Mouse (Mus musculus): Measurements from ENCODE around the gene St3gal3.

St3gal3 gene

GRCm38 (mm10) chr4:118017021-118017805 lies 117.5 kb downstream of the St3gal3 start:
- DNase-seq: no peak

DNA sequence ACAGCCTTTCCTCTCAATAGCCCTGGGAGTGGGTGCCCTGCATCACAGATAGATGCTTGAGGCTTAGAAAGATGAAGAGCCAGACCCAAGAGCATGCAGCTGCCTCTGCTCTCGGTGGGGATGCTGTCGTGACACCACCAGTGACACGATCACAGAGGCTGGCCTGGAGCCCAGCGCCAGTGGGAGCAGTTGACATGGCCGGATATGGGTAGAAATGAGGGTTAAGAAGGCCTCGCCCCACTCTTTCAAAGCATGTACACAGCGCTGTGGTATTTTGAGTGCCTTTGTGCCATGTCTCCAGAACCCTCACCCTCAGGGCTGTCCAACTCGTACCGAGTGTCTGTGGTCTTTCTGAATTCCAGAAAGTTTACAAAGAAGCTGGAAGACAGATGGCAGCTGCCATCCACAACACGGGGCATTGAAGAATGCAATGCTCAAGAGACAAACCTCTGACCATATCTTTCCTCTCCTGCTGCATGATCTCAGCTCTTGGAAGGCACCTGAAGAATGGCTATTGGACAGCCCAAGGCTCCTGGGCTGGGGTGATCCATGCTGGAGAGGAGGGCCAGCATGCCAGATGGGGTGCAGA lies 118.3 kb downstream of the St3gal3 start:
- DNase-seq: no peak

GRCm38 (mm10) chr4:118015636-118016035 lies 119.1 kb downstream of the St3gal3 start:
- DNase-seq: peak; percentile 36

- DNase-seq: no peak
Measured at GRCm38 (mm10) chr4:118015126-118015525, 119.6 kb downstream of the St3gal3 start.

DNA sequence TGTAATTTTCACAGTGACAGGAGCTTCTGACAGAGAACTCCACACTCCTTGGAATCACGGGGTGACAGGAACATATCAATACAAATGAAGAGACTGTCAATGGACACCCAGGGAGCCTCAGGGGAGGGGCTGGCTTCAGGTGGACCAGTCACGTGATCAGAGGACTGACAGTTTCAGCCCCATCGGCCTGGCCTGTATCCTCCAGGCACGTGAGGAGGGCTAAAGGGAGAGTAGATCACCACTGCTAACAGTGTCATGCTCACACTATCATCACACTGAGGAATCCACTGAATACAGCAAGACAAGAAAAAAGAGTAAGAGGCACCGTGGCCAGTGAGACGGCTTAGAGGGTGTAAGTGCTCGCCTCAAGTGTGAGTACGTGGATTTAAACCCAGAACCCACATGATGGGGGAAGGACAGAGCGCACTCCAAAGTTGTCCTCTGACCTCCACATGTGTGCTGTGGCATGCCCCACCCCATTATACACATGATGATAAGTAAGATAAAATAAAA lies 124.0 kb downstream of the St3gal3 start:
- no peak for DNase-seq

DNA sequence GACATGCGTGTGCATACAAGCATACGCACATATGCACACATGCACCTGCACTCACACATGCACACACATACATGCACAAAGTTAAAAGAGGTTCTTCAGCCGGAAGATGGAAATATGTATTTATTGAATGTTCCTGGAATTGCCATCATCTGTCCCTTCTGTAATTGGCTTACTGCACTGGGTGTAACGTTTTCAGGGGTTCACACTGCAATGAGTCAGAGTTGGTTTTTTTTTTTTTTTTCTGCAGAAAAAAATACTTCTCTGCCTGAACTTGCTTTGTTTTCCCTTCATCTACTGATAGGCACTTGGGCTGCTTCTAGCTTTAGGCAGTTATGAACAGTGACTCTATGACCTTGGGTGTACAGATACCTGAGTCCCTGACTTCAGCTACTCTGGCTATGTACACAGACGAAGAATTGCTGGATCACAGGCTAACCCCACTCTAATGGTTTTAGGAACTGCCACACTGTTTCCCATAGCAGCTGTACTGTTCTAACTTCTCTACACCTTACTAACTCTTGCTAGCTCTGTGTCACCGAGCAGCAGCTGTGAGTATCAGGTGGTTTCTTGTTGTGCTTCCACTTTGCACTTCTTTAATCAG lies 126.2 kb downstream of the St3gal3 start:
- no peak for DNase-seq

- DNase-seq: no peak
Measured at GRCm38 (mm10) chr4:118001355-118001754, 133.4 kb downstream of the St3gal3 start.

- no peak for DNase-seq
Measured at GRCm38 (mm10) chr4:118000605-118001208, 134.0 kb downstream of the St3gal3 start.

- no peak for DNase-seq
Measured at GRCm38 (mm10) chr4:117999951-118000350, 134.8 kb downstream of the St3gal3 start.

DNA sequence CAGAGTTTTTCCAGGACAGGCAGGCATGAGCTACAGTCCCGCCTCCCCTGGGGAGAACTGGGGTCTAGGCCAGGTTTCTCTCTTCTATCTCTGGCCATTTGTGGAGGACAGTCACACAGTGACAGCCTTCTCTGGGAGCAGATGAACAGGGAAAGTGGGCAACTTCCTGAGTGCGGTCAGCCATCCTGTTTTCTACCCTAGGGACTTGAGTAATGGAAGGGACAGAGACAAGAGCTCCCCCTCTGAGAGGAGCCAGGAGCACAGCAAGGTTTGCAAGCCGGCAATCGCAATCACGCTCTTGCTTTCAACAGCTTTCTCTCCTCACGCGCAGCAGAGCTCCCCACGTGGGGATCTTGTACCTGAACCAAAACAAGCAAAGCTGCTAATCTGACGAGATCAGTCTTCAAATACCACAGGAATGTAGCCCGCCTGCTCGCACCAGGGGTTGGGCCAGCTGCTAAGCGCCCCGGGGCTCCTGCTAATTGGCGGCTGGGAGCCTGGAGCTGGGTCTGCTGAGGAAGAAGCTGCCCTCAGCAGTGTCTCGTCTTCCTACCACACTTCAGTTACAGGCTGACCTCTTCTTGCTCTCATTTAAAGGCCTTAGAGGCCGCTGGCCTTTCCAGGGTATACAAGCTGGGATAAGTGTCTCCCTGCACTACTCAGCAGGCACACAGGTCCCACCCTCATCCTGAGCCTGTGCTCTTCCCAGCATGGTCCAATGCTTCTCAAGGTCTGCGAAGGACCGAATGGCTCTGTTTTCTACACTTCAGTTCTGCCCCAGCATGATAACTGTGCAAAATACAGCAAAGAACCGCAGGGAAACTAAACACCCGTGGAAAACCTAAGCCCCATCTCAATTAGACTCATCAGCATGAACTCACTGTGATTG lies 137.1 kb downstream of the St3gal3 start:
- peak; percentile 29 for DNase-seq

DNA sequence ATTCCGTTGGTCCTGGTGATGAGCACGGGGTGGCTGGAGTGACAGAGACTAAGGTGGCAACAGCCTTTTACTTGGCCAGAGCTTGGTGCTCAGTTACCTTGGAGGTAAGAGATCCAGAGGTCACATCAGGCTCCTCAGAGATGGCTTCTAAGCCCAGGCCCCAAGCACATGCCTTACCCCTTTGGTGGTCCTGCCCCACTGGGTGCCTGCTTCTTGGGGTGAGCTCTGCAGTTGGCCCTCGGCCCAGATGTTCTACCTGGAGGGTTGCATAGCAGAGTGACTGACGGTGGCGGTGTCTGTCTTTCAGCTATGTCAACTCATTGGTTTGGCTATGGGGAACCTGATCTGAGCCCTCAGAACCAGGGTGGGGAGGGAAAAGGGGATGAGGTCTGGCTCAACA lies 138.0 kb downstream of the St3gal3 start:
- DNase-seq: no peak

DNA sequence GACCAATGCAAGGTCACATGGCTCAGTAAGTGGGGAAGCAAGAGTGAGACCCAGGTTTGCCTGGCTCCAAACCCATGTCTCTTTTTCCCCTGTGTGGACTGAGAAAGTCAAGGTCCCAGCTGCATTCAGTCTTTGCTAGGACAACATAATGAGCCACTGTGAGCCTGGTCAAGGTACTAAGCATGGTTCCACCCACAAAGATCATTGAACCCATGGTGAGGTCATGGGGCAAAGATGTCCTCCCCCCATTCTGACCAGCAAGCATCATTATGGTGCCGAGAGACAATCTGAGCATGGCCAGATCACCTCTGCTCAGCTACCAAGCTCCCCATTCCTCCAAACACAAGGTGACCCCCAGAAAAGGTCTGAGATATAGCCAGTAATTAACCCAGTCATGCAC lies 139.3 kb downstream of the St3gal3 start:
- no peak for DNase-seq

- no peak for DNase-seq
Measured at GRCm38 (mm10) chr4:117993421-117993820, 141.3 kb downstream of the St3gal3 start.

GRCm38 (mm10) chr4:117992872-117993271 lies 141.8 kb downstream of the St3gal3 start:
- DNase-seq: no peak

- no peak for DNase-seq
Measured at GRCm38 (mm10) chr4:117992036-117992435, 142.7 kb downstream of the St3gal3 start.

DNA sequence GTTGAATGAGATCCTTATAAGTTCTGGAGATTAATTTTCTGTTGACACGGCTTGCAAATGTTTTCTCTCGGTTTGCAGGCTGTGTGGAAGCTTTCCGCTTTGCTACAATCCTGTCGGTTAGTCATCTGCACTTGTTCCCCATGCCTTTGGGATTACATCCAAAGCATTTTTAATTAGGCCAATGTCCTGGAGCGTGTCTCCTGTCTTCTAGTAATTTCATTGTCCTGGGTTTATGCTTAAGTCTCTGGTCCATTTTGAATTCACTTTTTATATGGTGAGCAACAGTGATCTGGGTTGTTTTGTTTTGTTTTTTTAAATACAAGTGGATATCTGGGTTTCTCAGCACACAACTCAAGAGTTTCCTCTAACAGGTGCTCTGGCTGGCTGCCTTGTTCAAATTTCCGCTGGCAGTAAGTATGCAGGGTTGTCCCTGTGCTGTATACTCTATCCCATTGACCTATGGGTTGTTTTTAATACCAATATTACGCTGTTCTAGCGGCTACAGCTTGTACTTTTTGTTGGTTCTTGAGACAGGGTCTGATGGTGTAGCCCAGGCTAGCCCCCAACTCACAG lies 143.6 kb downstream of the St3gal3 start:
- no peak for DNase-seq

DNA sequence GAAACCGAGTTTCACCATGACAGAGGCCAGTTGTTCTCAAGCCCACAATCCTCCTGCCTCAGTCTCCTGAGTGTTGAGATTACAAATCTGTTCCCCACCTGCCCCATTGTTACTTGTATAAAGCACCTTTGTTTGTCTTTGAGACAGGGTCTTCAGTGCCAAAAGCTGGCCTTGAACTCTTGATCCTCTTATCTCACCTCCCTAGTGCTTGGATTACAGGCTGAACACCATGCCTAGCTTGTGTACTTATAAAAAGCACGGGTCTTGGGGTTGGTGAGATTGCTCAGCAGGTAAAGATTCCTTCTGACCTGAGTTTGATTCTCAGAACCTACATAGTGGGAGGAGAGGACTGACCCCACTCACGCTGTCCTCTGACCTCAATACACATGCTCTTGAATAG lies 144.1 kb downstream of the St3gal3 start:
- DNase-seq: no peak

DNA sequence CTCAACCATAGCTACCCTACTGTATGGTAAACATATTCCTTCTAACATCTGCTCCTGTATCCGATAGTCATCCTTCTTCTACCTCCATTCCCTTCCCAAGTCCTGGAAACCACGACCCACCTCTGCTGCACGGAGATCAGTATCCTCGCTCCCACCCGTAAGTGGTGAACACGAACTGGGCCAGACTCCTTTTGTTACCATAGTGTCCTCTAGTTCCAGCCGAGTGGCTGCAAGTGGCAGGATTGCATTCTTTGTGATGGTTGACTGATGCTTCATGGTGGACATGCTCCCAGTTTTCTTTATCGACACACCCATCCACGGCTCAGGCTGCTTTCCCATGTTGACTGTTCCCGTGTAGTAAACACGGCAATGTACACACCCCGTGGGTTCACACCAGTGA lies 144.9 kb downstream of the St3gal3 start:
- DNase-seq: no peak

- no peak for DNase-seq
Measured at GRCm38 (mm10) chr4:117986766-117987165, 147.9 kb downstream of the St3gal3 start.

GRCm38 (mm10) chr4:117984993-117985587 lies 149.6 kb downstream of the St3gal3 start:
- DNase-seq: no peak

DNA sequence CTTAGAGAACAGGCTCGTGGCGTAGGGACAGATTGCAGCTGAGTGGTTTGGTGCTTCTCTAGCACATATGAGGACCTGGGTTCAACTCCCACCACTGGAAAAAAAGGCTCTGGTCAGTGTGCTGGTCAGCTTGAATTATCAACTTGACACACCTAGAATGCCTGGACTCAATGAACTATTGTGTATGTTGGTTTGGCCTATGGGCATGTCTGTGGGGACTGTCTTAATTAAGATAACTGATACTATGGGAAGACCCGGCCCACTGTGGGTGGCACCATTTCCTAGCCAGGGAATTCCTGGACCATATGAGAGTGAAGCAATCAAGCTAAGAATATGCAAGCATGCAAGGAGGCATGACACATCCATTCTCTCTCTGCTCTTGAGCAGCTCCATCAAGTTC lies 150.5 kb downstream of the St3gal3 start:
- no peak for DNase-seq

- no peak for DNase-seq
Measured at GRCm38 (mm10) chr4:117982706-117983105, 152.0 kb downstream of the St3gal3 start.

All from liver (tissue).